ENCODE assay signal across 8 mouse cellular contexts in the genomic region with DNA sequence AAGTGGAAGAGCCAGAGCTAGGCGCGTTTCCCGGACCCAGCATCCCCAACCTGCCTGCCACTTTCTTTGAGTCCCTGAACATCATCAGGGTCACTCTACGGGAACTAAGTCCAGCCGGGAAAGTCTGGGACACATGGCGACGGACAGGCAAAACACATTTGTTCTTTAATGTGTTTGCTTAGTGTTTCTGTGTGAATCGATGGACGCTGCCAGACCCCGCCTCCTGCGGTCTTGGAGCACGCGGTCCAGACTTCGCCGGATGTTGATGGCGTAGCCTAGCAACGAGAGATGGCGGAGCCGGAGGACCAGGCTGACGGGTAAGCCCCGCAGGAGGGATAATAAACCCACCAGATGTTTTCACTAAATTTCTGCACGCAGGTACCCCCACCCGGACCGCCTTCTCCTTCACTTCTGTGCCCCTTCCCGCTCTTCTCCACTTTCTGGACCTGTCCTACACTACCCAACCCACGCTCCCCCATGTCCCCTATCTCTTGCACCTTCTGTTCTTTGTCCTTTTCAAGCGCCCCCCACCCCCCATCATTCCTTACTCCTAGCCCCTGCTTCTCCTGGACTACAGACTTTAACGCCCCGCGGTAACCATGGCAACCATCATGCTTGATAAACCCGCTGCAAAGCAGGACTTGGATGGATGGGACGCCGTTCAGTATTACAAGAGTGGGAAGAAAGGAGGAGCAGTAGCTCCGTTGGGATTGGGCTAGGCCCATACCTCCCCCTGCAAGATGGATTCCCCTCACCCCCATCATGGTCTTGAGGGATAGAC. TPM values are rescaled to one million over a fixed set of nuclear protein-coding genes. Genes with fewer than 3 reads are reported as not detected.
DNase-seq lines count a peak whose midpoint lies in the region; ATAC-seq and TF ChIP-seq lines count a peak whose summit lies in the region.

No protein-coding gene starts in this region.

- no peaks in the 10 kb centered on the region for H3K9me3 ChIP-seq in erythroblast, embryonic 14.5 days (ENCODE audit: control insufficient read depth, low read length)
- no peaks in the 10 kb centered on the region for H3K9me3 ChIP-seq in embryonic facial prominence, embryonic 11.5 days (replicated peaks; ENCODE audit: control insufficient read depth, low read length)
- H3K9me3 ChIP-seq in limb, embryonic 15.5 days, result no peaks in the 10 kb centered on the region
- no peaks in the 10 kb centered on the region for H3K9me3 ChIP-seq in midbrain, embryonic 14.5 days (ENCODE audit: control insufficient read depth, low read length)

- peak; percentile 93 for DNase-seq in embryonic facial prominence, embryonic 11.5 days (ENCODE audit: low spot score)
- peak; percentile 76 to 78 for DNase-seq in heart, adult 9 months (ENCODE audit: low spot score in 2 of 2)
- peak; percentile 65 for DNase-seq in kidney, adult 18-20 months
- DNase-seq in midbrain, embryonic 14.5 days, result peak; percentile 93
- DNase-seq in spleen, adult 2 months (ENCODE audit: low read depth in 1 of 2, low spot score in 2 of 2), result peak; percentile 59 to 72

- no peak for TF ChIP-seq POLR2A in spleen, adult 2 months (IDR thresholded peaks at IDR 0.05; ENCODE audit: low read depth, low read length)

- TF ChIP-seq CTCF in spleen, adult 2 months (IDR thresholded peaks at IDR 0.05; ENCODE audit: extremely low read depth, insufficient read depth, insufficient read length, insufficient replicate concordance), result no peak

- peak overlapping the region; percentile 51 for H3K4me3 ChIP-seq in erythroblast, embryonic 14.5 days (replicated peaks)
- H3K4me3 ChIP-seq in embryonic facial prominence, embryonic 11.5 days (ENCODE audit: low read depth, low read length), result peak overlapping the region; percentile 82
- H3K4me3 ChIP-seq in limb, embryonic 15.5 days, result peak overlapping the region; percentile 66
- H3K4me3 ChIP-seq in midbrain, embryonic 14.5 days (replicated peaks; ENCODE audit: low read depth, low read length), result peak overlapping the region; percentile 85
- H3K4me3 ChIP-seq in spleen, adult 2 months (ENCODE audit: extremely low read depth, insufficient read depth, insufficient read length), result peak overlapping the region; percentile 65

- no peaks in the 10 kb centered on the region for H3K36me3 ChIP-seq in erythroblast, embryonic 14.5 days (ENCODE audit: control insufficient read depth)
- H3K36me3 ChIP-seq in embryonic facial prominence, embryonic 11.5 days (replicated peaks; ENCODE audit: control insufficient read depth, insufficient read depth, low read depth, low read length), result no peaks in the 10 kb centered on the region
- no peaks in the 10 kb centered on the region for H3K36me3 ChIP-seq in limb, embryonic 15.5 days
- H3K36me3 ChIP-seq in midbrain, embryonic 14.5 days (ENCODE audit: control insufficient read depth, insufficient read depth, low read length), result no peaks in the 10 kb centered on the region
- H3K36me3 ChIP-seq in spleen, adult 2 months (ENCODE audit: control insufficient read depth, insufficient read depth, low read length), result no peaks in the 10 kb centered on the region

- H3K27me3 ChIP-seq in erythroblast, embryonic 14.5 days (ENCODE audit: control insufficient read depth), result peaks cover 57% of the 10 kb centered on the region
- no peaks in the 10 kb centered on the region for H3K27me3 ChIP-seq in embryonic facial prominence, embryonic 11.5 days (ENCODE audit: control insufficient read depth, insufficient read depth, low read length)
- 0 out of 2 replicates have a peak, but pooled peaks cover 6% of the 10 kb centered on the region for H3K27me3 ChIP-seq in limb, embryonic 15.5 days
- no peaks in the 10 kb centered on the region for H3K27me3 ChIP-seq in midbrain, embryonic 14.5 days (ENCODE audit: control insufficient read depth, insufficient read depth, low read length)
- peaks cover 6% of the 10 kb centered on the region for H3K27me3 ChIP-seq in spleen, adult 2 months (ENCODE audit: control insufficient read depth, insufficient read depth, low read length)

- H3K9ac ChIP-seq in embryonic facial prominence, embryonic 11.5 days (replicated peaks; ENCODE audit: low read length), result peak overlapping the region; percentile 69
- H3K9ac ChIP-seq in limb, embryonic 15.5 days, result no peak overlapping the region; the same call in 1 of the 2 replicates
- H3K9ac ChIP-seq in midbrain, embryonic 14.5 days (replicated peaks; ENCODE audit: low read length), result peak overlapping the region; percentile 90

- peak overlapping the region; percentile 56; the same call in 1 of the 2 replicates for H3K27ac ChIP-seq in embryonic facial prominence, embryonic 11.5 days (replicated peaks; ENCODE audit: low read depth, low read length)
- H3K27ac ChIP-seq in limb, embryonic 15.5 days, result peak overlapping the region; percentile 54
- peak overlapping the region; percentile 70 for H3K27ac ChIP-seq in midbrain, embryonic 14.5 days (replicated peaks; ENCODE audit: low read depth, low read length)
- no peak overlapping the region for H3K27ac ChIP-seq in spleen, adult 2 months (ENCODE audit: insufficient read depth, low read length)

- ATAC-seq in erythroblast, adult 5-6 weeks (replicated peaks; ENCODE audit: low FRiP score, poor library complexity, severe bottlenecking), result no peak
- peak; percentile 82 for ATAC-seq in embryonic facial prominence, embryonic 11.5 days (replicated peaks; ENCODE audit: insufficient number of reproducible peaks, low FRiP score, low TSS enrichment, low read depth)
- ATAC-seq in limb, embryonic 15.5 days (ENCODE audit: insufficient number of reproducible peaks, low FRiP score, low TSS enrichment, low read depth), result peak; percentile 76; the same call in 1 of the 2 replicates
- ATAC-seq in midbrain, embryonic 14.5 days (ENCODE audit: low FRiP score, low TSS enrichment), result peak; percentile 87

- H3K4me2 ChIP-seq in embryonic facial prominence, embryonic 11.5 days (ENCODE audit: low read depth, low read length), result peak overlapping the region; percentile 95
- H3K4me2 ChIP-seq in limb, embryonic 15.5 days, result peak overlapping the region; percentile 99
- H3K4me2 ChIP-seq in midbrain, embryonic 14.5 days (ENCODE audit: low read length), result peak overlapping the region; percentile 94

- WGBS in embryonic facial prominence, embryonic 11.5 days, result under 1% methylated on average over 34 of the region's 34 CpGs
- WGBS in limb, embryonic 15.5 days, result 2% methylated on average over 34 of the region's 34 CpGs
- under 1% methylated on average over 34 of the region's 34 CpGs for WGBS in midbrain, embryonic 14.5 days
- 5% methylated on average over 34 of the region's 34 CpGs for WGBS in spleen, adult 2 months

- peaks cover 14% of the 10 kb centered on the region for H3K4me1 ChIP-seq in erythroblast, embryonic 14.5 days (ENCODE audit: control insufficient read depth)
- H3K4me1 ChIP-seq in embryonic facial prominence, embryonic 11.5 days (ENCODE audit: control insufficient read depth, insufficient read depth, low read length), result peaks cover 4% of the 10 kb centered on the region
- H3K4me1 ChIP-seq in limb, embryonic 15.5 days, result peaks cover 41% of the 10 kb centered on the region
- peaks cover 37% of the 10 kb centered on the region for H3K4me1 ChIP-seq in midbrain, embryonic 14.5 days (ENCODE audit: control insufficient read depth, insufficient read depth, low read length)
- H3K4me1 ChIP-seq in spleen, adult 2 months (ENCODE audit: control insufficient read depth, insufficient read depth, insufficient read length), result peaks cover 11% of the 10 kb centered on the region

RNA-seq across cellular contexts. Expression of a gene that starts 0.7 kb away (rescaled TPM):
- polyA plus RNA-seq in erythroblast, embryonic 14.5 days (2012), result 0.07 TPM in 1 of 2 replicates, not detected in the other
- total RNA-seq in erythroblast, adult 5-6 weeks (2015; ENCODE audit: low replicate concordance), result not detected in 2 replicates
- total RNA-seq in erythroblast, adult 5-6 weeks (2017; ENCODE audit: low replicate concordance), result 0.56 and 1.5 TPM in 2 replicates
- polyA plus RNA-seq in embryonic facial prominence, embryonic 11.5 days (2014; fragmentation: Nextera tagmentation; extraction: Ambion mirVana), result 12.1 and 13.4 TPM in 2 replicates
- 1.9 and 2.2 TPM in 2 replicates for polyA plus RNA-seq in limb, embryonic 15.5 days (2015; fragmentation: Nextera tagmentation; extraction: Ambion mirVana)
- 12.2 and 13.3 TPM in 2 replicates for polyA plus RNA-seq in midbrain, embryonic 14.5 days (2014; fragmentation: Nextera tagmentation; extraction: Ambion mirVana)
- polyA plus RNA-seq in spleen, adult 2 months (2012; rRNA removed), result 0.47 TPM in 2 replicates

RNA-seq across cellular contexts. Expression of a gene that starts 0.7 kb away (rescaled TPM):
- 0.01 TPM in 2 replicates for polyA plus RNA-seq in erythroblast, embryonic 14.5 days (2012)
- total RNA-seq in erythroblast, adult 5-6 weeks (2015; ENCODE audit: low replicate concordance), result 0.38 TPM in 1 of 2 replicates, not detected in the other
- total RNA-seq in erythroblast, adult 5-6 weeks (2017; ENCODE audit: low replicate concordance), result 0.09 and 0.42 TPM in 2 replicates
- polyA plus RNA-seq in embryonic facial prominence, embryonic 11.5 days (2014; fragmentation: Nextera tagmentation; extraction: Ambion mirVana), result 9.5 and 11.9 TPM in 2 replicates
- polyA plus RNA-seq in limb, embryonic 15.5 days (2015; fragmentation: Nextera tagmentation; extraction: Ambion mirVana), result 17.4 and 18.3 TPM in 2 replicates
- polyA plus RNA-seq in midbrain, embryonic 14.5 days (2014; fragmentation: Nextera tagmentation; extraction: Ambion mirVana), result 36.1 and 41.1 TPM in 2 replicates
- polyA plus RNA-seq in spleen, adult 2 months (2012; rRNA removed), result 3.9 and 4.6 TPM in 2 replicates

RNA-seq across cellular contexts. Expression of a gene that starts 38.7 kb away (rescaled TPM):
- 1.2 and 1.5 TPM in 2 replicates for polyA plus RNA-seq in erythroblast, embryonic 14.5 days (2012)
- total RNA-seq in erythroblast, adult 5-6 weeks (2015; ENCODE audit: low replicate concordance), result 4.6 and 10.6 TPM in 2 replicates
- total RNA-seq in erythroblast, adult 5-6 weeks (2017; ENCODE audit: low replicate concordance), result 5.5 and 7.1 TPM in 2 replicates
- polyA plus RNA-seq in embryonic facial prominence, embryonic 11.5 days (2014; fragmentation: Nextera tagmentation; extraction: Ambion mirVana), result 15.7 and 19.0 TPM in 2 replicates
- polyA plus RNA-seq in limb, embryonic 15.5 days (2015; fragmentation: Nextera tagmentation; extraction: Ambion mirVana), result 82.0 and 90.8 TPM in 2 replicates
- 58.6 and 67.2 TPM in 2 replicates for polyA plus RNA-seq in midbrain, embryonic 14.5 days (2014; fragmentation: Nextera tagmentation; extraction: Ambion mirVana)
- 68.2 and 81.1 TPM in 2 replicates for polyA plus RNA-seq in spleen, adult 2 months (2012; rRNA removed)
